8 mouse cellular contexts compared by ENCODE assay signal in genomic region chr6:116056676-116057264, GRCm38 (mm10).
A peak's percentile ranks its signal among the peaks of the same experiment; 100 is the strongest.
DNase-seq lines count a peak whose midpoint lies in the region; ATAC-seq and TF ChIP-seq lines count a peak whose summit lies in the region.

No protein-coding gene starts in this region.

- H3K27ac ChIP-seq in heart, postnatal 0 days (ENCODE audit: low read depth): 0 out of 2 replicates have a peak overlapping the region, but pooled peaks have one; percentile 11
- H3K27ac ChIP-seq in hindbrain, embryonic 10.5 days: peak overlapping the region; percentile 60
- H3K27ac ChIP-seq in midbrain, postnatal 0 days (ENCODE audit: low read depth, low read length): peak overlapping the region; percentile 78

- H3K9ac ChIP-seq in heart, postnatal 0 days (replicated peaks; ENCODE audit: low read depth, low read length): no peak overlapping the region
- H3K9ac ChIP-seq in midbrain, postnatal 0 days (replicated peaks; ENCODE audit: low read length, poor library complexity, severe bottlenecking): peak overlapping the region; percentile 51

- no peak overlapping the region for H3K4me2 ChIP-seq in heart, postnatal 0 days (ENCODE audit: low read depth, low read length)
- H3K4me2 ChIP-seq in midbrain, postnatal 0 days (ENCODE audit: low read depth, low read length, poor library complexity, severe bottlenecking): peak overlapping the region; percentile 45

- no peaks in the 10 kb centered on the region for H3K9me3 ChIP-seq in heart, postnatal 0 days (replicated peaks; ENCODE audit: control insufficient read depth, low read length)
- no peaks in the 10 kb centered on the region for H3K9me3 ChIP-seq in hindbrain, embryonic 10.5 days
- no peaks in the 10 kb centered on the region for H3K9me3 ChIP-seq in midbrain, postnatal 0 days (ENCODE audit: low read length)

- peaks cover 28% of the 10 kb centered on the region for H3K4me1 ChIP-seq in heart, postnatal 0 days (ENCODE audit: control insufficient read depth, insufficient read depth)
- H3K4me1 ChIP-seq in hindbrain, embryonic 10.5 days (replicated peaks): peaks cover 22% of the 10 kb centered on the region
- peaks cover 27% of the 10 kb centered on the region for H3K4me1 ChIP-seq in midbrain, postnatal 0 days (ENCODE audit: insufficient read depth, low read length)

- TF ChIP-seq CTCF in heart, postnatal 0 days (IDR thresholded peaks at IDR 0.05; ENCODE audit: low read depth): no peak
- peak; percentile 42 for TF ChIP-seq CTCF in midbrain, postnatal 0 days (IDR thresholded peaks at IDR 0.05)

- no peak for DNase-seq in heart, postnatal 0 days (ENCODE audit: low spot score)
- no peak for DNase-seq in heart, postnatal 4 days
- DNase-seq in cerebellum, postnatal 25 days: peak; percentile 81 to 84
- DNase-seq in hindbrain, embryonic 10.5 days (ENCODE audit: low spot score): peak; percentile 67
- peak; percentile 58 for DNase-seq in layer of hippocampus, adult 9-11 months
- peak; percentile 74 for DNase-seq in midbrain, postnatal 0 days (ENCODE audit: low spot score)
- no peak for DNase-seq in spleen, postnatal 14 days (ENCODE audit: low spot score in 2 of 2)
- no peak for DNase-seq in B cell, adult 2 months

- H3K36me3 ChIP-seq in heart, postnatal 0 days (replicated peaks; ENCODE audit: control insufficient read depth, insufficient read depth, low read length): no peaks in the 10 kb centered on the region
- no peaks in the 10 kb centered on the region for H3K36me3 ChIP-seq in hindbrain, embryonic 10.5 days
- no peaks in the 10 kb centered on the region for H3K36me3 ChIP-seq in midbrain, postnatal 0 days (ENCODE audit: insufficient read depth, low read length)

- no peak for ATAC-seq in heart, postnatal 0 days (ENCODE audit: insufficient read depth, low read depth)
- ATAC-seq in midbrain, postnatal 0 days (ENCODE audit: low FRiP score): peak; percentile 79

- no peaks in the 10 kb centered on the region for H3K27me3 ChIP-seq in heart, postnatal 0 days (ENCODE audit: control insufficient read depth, insufficient read depth, low read length)
- no peaks in the 10 kb centered on the region for H3K27me3 ChIP-seq in hindbrain, embryonic 10.5 days (ENCODE audit: insufficient read depth, poor library complexity, severe bottlenecking)
- no peaks in the 10 kb centered on the region for H3K27me3 ChIP-seq in midbrain, postnatal 0 days (ENCODE audit: insufficient read depth, low read length)

- no peak overlapping the region for H3K4me3 ChIP-seq in heart, postnatal 0 days (ENCODE audit: low read depth, low read length)
- peak overlapping the region; percentile 37 for H3K4me3 ChIP-seq in hindbrain, embryonic 10.5 days
- H3K4me3 ChIP-seq in midbrain, postnatal 0 days (ENCODE audit: low read depth, low read length): peak overlapping the region; percentile 40

- WGBS in heart, postnatal 0 days: 58% methylated on average over 13 of the region's 13 CpGs
- WGBS in hindbrain, embryonic 10.5 days: 17% methylated on average over 13 of the region's 13 CpGs
- WGBS in midbrain, postnatal 0 days: 6% methylated on average over 13 of the region's 13 CpGs

- no peak for TF ChIP-seq EP300 in heart, postnatal 0 days (IDR thresholded peaks at IDR 0.05; ENCODE audit: low read depth)

Comparison
In these comparisons a context has a peak if more than half of its experiments do, and no peak if none do; other contexts are left out.
1. DNase-seq: peak in cerebellum, postnatal 25 days (2 of 2), hindbrain, embryonic 10.5 days (single experiment), layer of hippocampus, adult 9-11 months (single experiment) and midbrain, postnatal 0 days (single experiment); none in heart, postnatal 0 days (single experiment), heart, postnatal 4 days (single experiment), spleen, postnatal 14 days (0 of 2) and B cell, adult 2 months (0 of 2).
2. H3K27ac ChIP-seq: peak in every context shown above with its lines; median percentile 78 in midbrain, postnatal 0 days; 60 in hindbrain, embryonic 10.5 days; 11 in heart, postnatal 0 days.